Mouse (Mus musculus): Measurements from ENCODE around the gene Ubox5. TPM values are rescaled to one million over a fixed set of nuclear protein-coding genes. Genes with fewer than 3 reads are reported as not detected.

Gene Ubox5
- total RNA-seq, 2 experiments from 2014 or later: 9.2 to 9.7 TPM

DNA sequence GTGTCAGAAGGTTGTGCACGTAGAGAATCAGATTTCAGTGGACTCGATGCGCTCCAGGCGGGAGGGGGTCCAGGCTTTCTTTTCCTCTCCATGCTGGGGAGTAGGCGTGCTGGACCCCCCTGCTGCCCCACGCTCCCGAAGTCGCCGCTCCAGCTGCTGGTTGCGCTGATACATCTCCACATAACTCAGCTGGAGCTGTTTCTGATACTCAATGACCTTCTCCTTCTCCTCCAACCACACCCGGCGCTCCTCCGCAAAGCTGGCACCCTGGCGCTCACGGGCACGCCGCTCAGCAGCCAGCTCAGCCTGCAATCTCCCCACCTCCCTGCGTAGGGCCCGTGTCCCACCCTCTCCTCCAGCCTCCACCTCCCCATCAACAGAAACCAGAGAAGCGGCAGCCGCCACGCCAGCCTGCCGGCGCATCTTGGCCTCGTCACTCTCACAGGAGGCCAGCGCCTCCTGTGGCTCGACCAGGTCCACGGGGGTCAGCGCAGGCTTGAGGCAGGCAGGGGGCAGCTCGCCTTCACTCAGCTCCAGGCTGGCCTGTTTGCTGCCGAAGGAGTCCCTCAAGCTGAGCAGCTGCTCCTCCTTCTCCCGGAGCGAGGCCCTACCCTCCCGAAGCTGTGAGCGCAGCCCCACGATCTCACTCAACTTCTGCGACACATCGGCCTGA lies 5.0 kb upstream of the Ubox5 start:
- DNase-seq (ENCODE audit: extremely low spot score in 1 of 2, low spot score in 1 of 2): no peak

DNA sequence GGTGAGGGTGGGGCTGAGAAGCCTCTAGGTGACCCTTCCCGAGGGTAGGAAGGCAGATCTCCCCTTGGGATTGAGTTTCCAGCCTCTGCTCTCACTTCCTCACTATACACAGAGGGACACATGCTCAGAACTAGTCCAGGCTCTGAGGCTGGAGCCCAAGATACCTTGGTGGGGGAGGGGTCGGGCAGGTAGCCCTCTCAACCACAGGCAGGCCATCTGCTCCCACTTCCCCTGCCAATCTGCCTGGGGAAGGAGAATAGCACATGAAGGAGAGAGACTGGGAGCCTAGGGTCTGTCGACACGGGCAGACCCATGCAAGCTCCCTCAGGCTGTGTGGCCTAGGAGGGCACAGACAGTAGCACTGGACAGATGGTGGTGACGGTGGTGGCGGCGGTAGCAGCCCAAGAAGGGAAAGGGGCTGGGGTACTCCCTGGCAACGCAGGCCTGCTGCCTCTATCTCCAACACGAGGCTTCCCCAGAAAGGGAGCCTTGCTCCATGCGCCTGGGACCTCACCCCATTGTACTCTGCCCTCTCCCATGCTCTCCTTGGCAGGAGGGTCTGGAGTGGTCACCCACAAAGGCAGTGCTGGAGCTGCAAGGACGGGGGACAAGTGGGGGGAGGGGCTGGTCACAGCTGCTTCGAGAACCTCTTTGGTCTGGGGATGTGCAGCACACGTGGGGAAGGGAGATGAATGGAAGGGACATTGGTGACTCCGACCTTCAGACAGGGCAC lies 4.3 kb upstream of the Ubox5 start:
- DNase-seq (ENCODE audit: extremely low spot score in 1 of 2, low spot score in 1 of 2): no peak

DNA sequence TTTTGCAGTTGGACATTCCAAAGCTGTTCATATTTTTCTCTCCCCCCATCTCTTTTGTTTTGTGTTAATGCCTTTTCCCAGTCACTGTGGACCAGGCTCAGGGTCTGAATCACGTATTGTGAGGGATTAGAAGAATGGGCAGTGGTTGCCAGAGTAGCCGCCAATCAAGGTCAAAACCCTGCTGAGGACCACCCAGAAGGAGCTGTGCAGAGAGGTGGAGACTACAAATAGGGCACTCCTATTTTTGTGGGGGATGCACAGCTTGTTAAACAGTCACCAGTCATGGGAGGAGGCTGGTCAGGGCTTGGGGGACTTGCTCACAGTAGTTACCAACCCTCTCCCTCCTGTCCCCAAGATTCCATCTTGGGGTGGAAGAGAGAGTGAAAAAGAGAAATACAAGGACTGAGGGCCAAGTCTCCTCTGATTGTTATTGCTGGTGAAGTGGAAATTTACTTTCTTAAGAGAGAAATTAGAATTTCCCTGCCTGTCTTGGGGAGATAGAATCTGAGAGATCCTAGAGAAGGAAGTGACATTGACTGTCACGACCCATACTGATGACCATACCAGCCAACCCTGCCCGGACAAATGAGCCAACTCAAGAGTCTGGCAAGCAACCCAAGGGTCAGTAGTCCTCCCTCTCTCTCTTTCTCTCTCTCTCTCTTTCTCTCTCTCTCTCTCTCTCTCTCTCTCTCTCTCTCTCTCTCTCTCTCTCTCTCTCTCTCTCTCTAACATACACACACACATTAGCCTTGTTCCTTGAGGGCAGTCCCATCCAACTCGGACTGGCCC lies 3.2 kb upstream of the Ubox5 start:
- DNase-seq (ENCODE audit: extremely low spot score in 1 of 2, low spot score in 1 of 2): no peak

DNA sequence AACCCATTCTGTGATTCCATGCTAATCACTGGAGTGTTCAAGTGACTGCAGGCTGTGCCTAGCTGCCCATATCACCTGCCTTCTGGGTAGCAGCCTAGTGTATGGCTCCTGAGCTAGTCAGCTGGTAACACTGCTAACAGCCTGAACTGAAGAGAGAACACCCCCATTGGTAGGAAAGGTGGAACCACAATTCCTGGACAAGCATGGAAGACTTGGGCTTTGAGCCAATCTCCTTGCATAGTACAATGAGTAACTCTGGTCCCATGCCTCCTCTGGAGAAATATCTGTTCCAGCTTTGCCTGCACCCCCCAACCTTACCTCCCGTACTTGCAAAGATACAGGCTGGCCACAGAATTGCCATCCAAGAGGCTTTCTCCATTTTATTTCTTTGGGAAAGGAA lies 2.6 kb upstream of the Ubox5 start:
- DNase-seq (ENCODE audit: extremely low spot score in 1 of 2, low spot score in 1 of 2): no peak

DNA sequence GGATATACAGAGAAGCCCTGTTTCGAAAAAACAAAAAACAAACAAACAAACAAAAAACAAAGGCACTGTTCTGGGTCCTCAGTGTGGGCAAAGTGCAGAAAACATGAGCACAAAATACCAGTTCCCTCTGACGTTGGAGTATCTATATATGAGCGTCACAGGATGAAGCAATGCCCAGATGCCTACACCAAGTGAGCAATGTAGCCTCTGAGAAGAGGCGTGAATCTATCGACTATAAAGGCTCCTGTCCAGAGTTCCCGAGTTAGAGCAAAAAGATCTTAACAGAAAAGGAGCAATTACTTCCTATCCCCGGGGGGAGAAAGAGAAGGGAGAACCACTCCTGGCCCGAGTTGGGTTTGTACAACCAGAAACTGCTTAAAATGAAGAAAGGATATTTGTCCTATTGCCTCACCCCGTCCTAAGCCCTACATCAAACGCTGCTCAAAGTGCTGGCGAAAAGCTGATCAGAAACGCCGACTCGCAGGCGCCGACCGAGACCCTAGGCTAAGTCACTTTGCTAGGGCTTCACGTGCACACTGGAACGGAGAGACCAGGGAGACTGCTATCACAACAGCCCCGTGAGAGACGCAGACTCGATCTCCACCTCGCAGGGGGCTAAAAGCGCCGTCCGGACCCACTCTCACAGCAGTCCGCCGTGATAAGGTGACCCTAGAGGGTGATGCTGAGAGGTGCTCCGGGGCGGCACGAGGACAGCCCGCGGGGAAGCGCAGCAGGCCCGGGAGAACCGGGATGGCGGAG lies 579 bp downstream of the Ubox5 start:
- DNase-seq (ENCODE audit: extremely low spot score in 1 of 2, low spot score in 1 of 2): no peak

DNA sequence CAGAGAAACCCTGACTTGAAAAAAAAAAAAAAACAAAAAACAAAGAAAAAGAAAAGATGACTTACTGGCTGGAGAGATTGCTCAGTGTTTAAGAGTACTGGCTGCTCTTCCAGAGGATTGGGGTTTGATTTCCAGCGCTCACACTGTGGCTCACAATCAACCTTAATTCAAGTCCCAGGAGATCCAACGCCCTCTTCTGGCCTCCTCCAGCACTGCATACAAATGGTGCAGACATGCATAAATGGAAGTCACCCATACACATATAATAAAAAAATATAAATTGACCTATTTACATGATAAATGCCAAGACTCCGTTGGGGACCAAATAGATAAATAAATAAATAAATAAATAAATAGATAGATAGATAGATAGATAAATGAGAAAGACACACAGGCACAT lies 1.4 kb downstream of the Ubox5 start:
- no peak for DNase-seq (ENCODE audit: extremely low spot score in 1 of 2, low spot score in 1 of 2)

DNA sequence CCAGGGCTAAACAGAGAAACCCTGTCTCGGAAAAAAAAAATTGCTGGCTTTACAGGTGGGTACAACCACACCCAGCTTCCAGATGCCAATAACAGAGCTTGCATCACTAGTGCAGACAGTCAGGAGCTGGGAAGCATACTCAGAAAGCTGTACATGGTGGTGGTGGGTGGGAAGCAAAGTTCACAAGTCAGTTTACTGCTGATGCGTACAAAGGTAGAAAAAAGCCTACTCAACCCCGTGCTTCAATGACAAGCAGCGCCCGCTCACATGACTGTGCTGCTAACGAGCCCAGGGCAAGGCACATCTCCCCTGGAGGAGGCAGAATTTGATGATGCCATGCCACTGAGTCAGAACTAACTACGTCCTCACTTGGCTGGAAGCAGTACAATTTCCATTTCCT lies 10.9 kb downstream of the Ubox5 start:
- DNase-seq (ENCODE audit: extremely low spot score in 1 of 2, low spot score in 1 of 2): no peak

DNA sequence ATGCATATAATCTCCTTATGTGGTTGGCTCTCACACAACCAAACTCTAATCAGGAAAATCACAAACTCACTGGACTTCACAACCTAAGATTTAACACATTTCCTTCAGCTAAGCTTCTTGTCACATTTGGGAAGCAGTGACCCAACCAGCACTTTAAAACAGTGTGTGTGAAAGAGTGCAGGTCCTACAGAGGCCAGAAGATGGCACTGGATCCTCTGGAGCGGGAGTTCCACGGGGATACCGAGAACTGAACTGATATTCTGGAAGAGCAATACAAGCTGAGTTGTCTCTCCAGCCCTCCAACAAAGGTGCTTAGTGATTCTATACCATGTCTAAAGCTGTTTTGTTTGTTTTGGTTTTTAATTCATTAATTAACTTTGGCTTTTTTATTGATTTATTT lies 16.7 kb downstream of the Ubox5 start:
- DNase-seq (ENCODE audit: extremely low spot score in 1 of 2, low spot score in 1 of 2): no peak

DNA sequence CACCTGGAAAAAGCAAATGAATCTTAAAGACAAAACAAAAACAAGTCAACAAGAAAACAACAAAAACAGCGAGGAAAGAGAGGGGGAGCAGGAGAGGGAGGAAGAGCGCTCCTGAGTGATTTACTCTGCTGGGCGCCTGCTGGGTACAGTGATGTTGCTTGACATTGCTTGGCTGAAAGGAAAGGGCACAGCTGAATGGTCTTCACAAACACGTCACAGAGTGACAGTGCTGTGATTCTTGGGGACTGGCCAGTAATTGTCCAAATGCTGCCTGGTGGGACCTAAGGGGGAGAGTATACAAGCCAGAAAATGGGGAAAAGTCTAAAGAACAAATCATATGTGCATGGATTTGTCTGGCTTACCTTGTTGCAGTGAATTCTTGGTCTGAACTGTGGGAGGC lies 27.6 kb downstream of the Ubox5 start:
- no peak for DNase-seq (ENCODE audit: extremely low spot score in 1 of 2, low spot score in 1 of 2)

DNA sequence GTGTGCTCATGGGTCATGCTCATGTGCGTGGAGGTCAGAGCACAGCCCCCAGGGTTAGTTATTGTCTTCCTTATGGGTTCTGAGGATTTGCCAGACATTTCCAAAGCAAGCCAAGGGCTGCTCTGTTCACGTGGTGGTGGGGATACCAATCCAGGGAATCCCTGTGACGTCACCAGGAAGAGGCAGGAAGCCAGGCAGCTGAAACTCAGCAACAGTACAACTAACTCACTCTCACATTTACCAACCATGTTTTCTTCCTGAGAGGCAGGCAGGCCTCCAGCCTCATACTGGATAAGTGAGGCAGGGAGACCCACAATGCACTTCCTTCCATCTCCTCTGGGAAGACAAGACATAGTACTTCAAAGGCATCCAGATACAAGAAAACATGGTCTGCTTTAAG lies 31.4 kb downstream of the Ubox5 start:
- DNase-seq (ENCODE audit: extremely low spot score in 1 of 2, low spot score in 1 of 2): no peak

DNA sequence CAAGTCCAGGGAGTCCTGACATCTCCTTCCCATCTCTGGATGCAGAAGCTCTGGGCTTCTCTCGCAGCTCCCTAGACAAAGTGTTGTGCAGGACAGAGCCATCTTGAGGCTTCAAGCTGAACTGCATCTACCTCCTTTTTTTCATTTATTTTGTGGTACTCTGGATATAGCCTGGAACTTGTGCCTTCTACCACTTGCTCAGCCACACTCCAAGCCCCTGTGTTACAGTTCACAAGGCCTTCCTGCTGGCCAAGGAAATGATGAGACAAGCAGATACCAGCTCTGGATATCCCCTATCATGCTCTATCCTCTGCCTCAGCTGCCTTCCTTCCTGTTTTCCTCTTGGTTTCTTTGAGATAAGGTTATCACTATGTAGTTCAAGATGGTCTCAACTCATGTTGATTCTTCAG lies 32.2 kb downstream of the Ubox5 start:
- no peak for DNase-seq (ENCODE audit: extremely low spot score in 1 of 2, low spot score in 1 of 2)

DNA sequence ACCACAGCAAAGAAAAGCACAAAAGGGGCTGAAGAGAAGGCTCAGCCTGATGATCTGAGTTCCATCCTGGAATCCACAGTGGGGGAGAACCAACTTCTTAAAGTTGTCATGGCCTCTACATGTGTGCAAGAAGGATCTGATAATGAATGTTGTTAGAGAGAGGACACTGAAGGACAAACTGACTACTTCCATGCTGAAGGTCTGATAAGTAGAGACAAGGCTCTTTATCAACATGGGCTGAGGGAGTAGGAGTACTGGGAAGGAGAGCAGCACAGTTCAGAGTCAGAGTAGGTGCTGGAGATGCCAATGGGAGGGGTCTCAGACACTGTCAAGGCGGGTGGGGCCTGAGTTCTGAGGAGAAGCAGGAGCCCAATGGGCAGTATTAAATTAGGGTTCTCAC lies 34.2 kb downstream of the Ubox5 start:
- DNase-seq (ENCODE audit: extremely low spot score in 1 of 2, low spot score in 1 of 2): no peak

DNA sequence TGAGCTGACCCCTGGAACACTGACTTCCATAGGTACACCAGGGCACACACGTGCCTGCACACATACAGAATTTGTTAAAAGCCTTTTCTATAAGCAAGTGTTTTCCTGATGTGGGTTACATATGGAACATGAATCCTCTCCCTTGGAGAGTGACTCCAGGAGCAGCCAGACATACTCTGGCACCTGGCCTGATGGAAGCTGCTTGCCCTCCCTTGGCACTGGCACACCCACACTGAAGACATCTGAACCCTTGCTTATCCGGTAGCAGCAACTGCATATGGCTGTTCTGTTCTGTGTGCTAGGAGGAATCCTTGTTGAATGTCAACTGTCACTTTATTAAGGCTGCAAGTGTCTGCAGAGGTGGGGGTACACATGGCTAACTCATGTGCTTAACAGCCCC lies 38.8 kb downstream of the Ubox5 start:
- no peak for DNase-seq (ENCODE audit: extremely low spot score in 1 of 2, low spot score in 1 of 2)

DNA sequence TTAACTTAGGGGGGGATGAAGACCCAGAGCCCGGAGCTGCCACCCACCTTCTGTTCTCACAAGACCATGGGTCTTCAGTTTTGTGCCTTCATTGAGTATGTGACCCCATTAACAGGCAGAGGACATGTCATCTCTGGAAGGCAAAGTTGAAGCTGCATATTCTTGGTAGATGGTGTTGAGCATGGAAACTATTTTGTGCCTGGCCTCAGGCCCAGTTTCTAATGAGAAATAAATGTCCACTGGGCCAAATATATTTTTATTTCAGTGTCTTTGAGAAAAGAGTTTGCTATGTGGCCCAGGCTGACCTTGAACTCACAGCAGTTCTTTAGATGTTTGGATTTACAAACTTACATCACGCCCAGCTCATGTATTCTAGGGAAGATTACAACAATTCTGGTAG lies 40.1 kb downstream of the Ubox5 start:
- no peak for DNase-seq (ENCODE audit: extremely low spot score in 1 of 2, low spot score in 1 of 2)

DNA sequence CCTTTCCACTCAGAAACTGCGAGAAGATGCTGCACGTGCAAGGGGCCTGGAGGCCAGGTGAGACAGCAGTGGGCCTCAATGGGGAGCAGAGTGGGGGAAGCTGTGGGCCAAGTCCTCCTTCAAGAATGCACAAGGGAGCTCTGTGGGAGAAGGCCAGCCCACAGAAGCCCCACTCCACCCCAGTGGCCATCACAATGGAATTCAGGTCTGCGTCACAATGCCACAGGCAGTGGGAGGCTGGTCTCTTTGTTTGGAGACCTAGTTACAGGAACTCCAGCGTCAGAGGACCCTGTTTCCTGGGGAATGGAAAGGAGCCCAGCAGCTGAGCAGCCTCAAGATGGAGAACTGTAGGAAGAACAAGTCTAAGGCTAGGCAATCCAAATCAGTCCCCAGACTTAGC lies 40.7 kb downstream of the Ubox5 start:
- DNase-seq (ENCODE audit: extremely low spot score in 1 of 2, low spot score in 1 of 2): no peak

DNA sequence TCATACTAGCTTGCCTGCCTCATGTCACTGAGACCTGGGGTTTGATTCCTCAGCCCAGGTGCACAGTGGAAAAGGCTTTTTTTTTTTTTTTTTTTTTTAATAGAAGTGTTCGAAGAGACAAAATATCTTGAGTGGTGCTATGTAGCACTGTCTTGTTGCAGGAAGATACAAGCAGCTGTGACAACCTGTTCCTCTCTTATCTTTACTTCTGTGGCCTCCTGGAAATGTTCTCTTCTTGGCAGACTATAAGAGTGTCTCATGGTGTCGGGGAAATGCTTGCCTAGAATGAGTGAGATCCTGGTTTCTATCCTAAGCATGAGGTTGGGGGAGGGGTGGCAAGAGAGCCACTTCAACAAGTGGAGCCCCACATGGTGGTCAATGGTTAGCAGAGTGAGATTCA lies 41.5 kb downstream of the Ubox5 start:
- no peak for DNase-seq (ENCODE audit: extremely low spot score in 1 of 2, low spot score in 1 of 2)

DNA sequence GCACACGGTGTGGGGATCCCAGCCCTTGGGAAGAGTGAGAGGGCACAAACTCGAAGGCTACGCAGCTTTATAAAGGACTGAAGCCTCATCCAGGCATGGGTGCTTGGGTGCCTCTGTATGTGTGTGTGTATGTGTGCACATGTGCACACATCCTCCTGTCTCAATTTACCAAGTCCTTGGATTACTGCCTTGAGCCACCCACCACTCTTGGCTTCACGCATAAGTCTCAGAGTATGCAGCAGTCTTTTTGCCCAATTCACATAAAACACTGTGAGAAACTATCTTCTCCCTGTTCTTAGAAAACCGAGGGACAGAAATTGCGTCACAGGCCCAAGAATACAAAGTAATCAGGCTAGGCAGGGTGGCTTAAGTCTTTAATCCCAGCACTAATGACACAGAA lies 43.8 kb downstream of the Ubox5 start:
- DNase-seq (ENCODE audit: extremely low spot score in 1 of 2, low spot score in 1 of 2): no peak

DNA sequence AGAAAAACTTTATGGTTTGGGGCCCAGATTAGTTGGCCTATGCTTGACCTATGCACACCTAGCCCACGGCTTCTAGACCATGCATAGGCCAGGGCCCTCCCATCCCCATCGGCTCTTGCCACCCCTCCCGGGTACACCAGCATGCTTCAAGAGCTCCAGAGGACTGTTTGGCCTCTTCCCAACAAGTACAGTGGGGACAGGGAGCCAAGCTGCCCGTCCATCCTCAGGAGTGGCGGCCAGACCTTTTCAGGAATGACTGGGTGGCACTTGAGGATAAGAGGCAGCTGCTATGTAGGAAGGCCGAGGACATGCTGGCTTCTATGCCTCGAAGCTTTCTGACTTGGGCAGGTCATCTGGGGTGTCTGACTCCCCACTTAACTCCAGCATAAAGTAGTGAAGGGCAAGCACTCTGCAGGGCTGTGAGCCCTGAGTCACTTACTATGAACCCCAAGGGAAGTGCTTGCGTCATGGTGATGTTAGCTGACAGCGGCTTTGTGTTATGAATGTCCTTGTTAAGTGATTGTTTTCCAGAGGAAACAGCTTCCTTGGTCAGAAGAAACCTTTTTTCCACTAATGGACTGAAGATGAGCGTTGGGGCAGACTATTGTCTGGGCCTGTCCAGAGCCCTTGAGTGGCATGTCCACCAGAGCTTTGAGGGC lies 45.8 kb downstream of the Ubox5 start:
- no peak for DNase-seq (ENCODE audit: extremely low spot score in 1 of 2, low spot score in 1 of 2)

DNA sequence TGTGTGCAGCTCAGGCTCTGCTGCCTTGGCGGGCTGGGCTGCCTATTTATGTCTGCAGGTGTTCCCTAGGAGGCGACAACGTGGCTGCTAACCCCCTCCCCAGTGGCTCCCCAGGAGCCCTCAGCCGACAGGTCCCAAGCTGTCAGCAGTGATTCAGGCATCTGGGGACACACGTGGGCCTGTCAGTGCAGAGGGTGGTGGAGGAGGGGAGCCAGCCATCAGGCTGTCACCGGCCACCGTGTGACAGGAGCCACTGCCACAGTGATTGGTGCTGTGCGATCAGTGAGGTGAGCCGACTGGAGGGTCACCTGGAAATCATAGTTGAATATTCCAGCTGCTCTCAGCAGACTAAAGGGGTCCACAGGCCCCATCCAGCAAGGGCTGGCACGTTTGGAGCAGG lies 47.3 kb downstream of the Ubox5 start, which contains the start of gene Avp:
TSS of gene Avp (minus strand) at position 3 of the 400 bp plus-strand sequence.
- DNase-seq (ENCODE audit: extremely low spot score in 1 of 2, low spot score in 1 of 2): no peak

DNA sequence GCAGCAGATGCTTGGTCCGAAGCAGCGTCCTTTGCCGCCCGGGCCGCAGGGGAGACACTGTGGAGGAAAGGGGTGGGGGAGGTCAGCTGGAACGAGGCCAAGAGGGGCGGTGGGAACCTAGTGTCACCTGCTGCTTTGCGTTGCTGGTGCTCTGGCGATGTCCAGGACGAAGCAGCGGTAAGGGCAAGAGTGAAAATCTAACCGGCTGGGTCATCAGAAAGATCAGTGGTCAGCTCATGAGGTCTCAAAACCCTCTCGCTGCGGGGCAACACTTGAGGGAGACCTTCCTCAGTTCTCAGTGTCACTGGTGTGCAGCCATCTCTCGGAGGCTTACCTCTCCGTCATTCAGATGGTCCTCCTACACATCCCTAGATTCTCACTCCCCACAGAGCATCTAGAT lies 48.6 kb downstream of the Ubox5 start:
- no peak for DNase-seq (ENCODE audit: extremely low spot score in 1 of 2, low spot score in 1 of 2)

All from layer of hippocampus, postnatal 25 days (tissue).